Mouse (Mus musculus) frontal cortex, postnatal 36 days (tissue): Measurements from ENCODE around the gene Mrrf.

ENCODE experiments used
- DNase-seq, 2 experiments: peaks; one replicate each; pipeline ENCODE4 v3.0.0; 2022; ENCODE audit warnings: low spot score in 2 of 2

Mrrf gene

GRCm38 (mm10) chr2:36200813-36201212 lies 64.6 kb downstream of the Mrrf start:
- no peak for DNase-seq

GRCm38 (mm10) chr2:36201756-36202610 lies 65.8 kb downstream of the Mrrf start:
- DNase-seq = no peak

GRCm38 (mm10) chr2:36202611-36202880 lies 66.4 kb downstream of the Mrrf start:
- no peak for DNase-seq

- DNase-seq = peak; percentile 49 to 54
Observed at GRCm38 (mm10) chr2:36203011-36203825, 67.0 kb downstream of the Mrrf start.

GRCm38 (mm10) chr2:36204595-36204994 lies 68.4 kb downstream of the Mrrf start:
- no peak for DNase-seq

- DNase-seq = no peak
Observed at GRCm38 (mm10) chr2:36207071-36207470, 70.9 kb downstream of the Mrrf start.

- no peak for DNase-seq
Observed at GRCm38 (mm10) chr2:36210796-36211195, 74.6 kb downstream of the Mrrf start.

GRCm38 (mm10) chr2:36211785-36212184 lies 75.6 kb downstream of the Mrrf start:
- DNase-seq = no peak

- no peak for DNase-seq
Observed at GRCm38 (mm10) chr2:36213108-36213507, 76.9 kb downstream of the Mrrf start.

- DNase-seq = peak; percentile 88 to 91
Observed at GRCm38 (mm10) chr2:36214023-36214422, 77.8 kb downstream of the Mrrf start.

GRCm38 (mm10) chr2:36214425-36214824 lies 78.2 kb downstream of the Mrrf start:
- no peak for DNase-seq

GRCm38 (mm10) chr2:36215203-36215739 lies 79.1 kb downstream of the Mrrf start:
- no peak for DNase-seq

GRCm38 (mm10) chr2:36216546-36216945 lies 80.4 kb downstream of the Mrrf start:
- no peak for DNase-seq

- no peak for DNase-seq
Observed at GRCm38 (mm10) chr2:36216953-36217573, 80.9 kb downstream of the Mrrf start.

GRCm38 (mm10) chr2:36217692-36218233 lies 81.6 kb downstream of the Mrrf start:
- DNase-seq = no peak

GRCm38 (mm10) chr2:36220106-36220505 lies 83.9 kb downstream of the Mrrf start:
- no peak for DNase-seq

- no peak for DNase-seq
Observed at GRCm38 (mm10) chr2:36220891-36221290, 84.7 kb downstream of the Mrrf start.

- no peak for DNase-seq
Observed at GRCm38 (mm10) chr2:36222168-36222848, 86.1 kb downstream of the Mrrf start.

- DNase-seq = no peak
Observed at GRCm38 (mm10) chr2:36223436-36223835, 87.2 kb downstream of the Mrrf start.

GRCm38 (mm10) chr2:36224153-36224552 lies 88.0 kb downstream of the Mrrf start:
- DNase-seq = no peak

GRCm38 (mm10) chr2:36224599-36224998 lies 88.4 kb downstream of the Mrrf start:
- DNase-seq = no peak
